Mouse (Mus musculus) spleen, postnatal 4 days (tissue): Measurements from ENCODE around the gene Fgf12.

Experiments
- DNase-seq, 2 experiments: peaks; one replicate each; pipeline ENCODE4 v3.0.0; 2022; ENCODE audit warnings: low spot score in 2 of 2

Fgf12 gene

DNA sequence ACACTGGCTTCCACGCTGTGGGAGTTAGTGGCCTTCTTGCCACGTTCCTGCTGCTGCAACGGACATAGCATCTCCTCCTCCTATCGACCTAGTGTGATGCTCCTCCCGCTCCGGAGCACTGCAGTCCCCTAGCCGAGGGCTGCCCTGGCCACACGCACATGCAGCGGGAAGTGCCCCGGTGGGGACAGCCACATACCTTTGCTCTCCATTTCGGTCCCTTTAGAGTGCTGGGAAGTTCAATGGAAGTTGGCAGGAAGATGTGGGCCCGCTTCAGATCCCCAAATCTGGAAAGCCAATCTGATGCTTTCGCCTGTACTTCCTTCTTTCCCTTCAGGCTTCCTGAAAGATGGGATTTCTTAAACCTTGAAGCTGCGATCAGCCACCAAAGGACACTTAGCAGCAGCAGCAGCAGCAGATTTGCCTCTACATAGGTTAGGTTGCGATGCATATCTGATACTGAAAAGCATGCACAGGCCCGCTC is at the start of gene Fgf12:
Gene Fgf12, minus strand, starts transcription at position 431 of the 481 bp plus-strand sequence.
- no peak for DNase-seq

DNA sequence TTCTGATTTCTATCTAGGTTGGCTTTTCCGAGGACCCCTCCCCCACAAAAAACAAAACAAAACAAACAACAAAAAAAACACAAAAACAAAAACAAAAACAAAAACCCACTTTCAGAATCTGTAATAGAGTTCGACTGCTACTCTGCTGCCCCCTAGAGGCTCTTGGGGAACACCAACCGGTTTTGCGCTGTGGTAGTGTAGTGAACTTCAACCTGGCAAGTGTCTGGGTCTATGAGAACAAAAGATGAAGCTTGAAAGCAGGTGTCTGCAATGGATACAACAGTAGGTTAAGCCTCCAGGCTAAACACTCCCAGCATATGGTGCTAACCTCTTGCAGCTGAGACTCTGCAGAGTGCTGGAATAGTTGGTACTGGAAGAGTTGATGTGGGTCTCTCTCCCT is 40.2 kb upstream of the Fgf12 start:
- no peak for DNase-seq

DNA sequence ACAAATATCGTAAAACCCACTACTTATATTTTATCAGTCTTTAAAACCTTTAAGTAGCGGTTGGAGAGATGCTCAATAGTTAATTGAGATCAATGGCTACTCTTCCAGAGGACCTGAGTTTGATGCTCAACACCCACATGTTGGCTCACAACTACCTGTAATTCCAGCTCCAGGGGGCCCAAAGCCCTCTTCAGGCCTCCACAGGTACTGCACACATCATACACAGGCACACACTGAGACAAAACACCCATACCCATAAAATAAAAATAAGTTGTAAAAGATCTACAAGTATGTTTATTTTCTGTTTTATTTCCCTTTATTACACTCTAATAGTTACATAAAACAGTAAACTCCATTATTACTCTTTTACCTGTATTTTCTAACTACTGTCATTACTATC is 17.4 kb upstream of the Fgf12 start:
- DNase-seq = no peak

DNA sequence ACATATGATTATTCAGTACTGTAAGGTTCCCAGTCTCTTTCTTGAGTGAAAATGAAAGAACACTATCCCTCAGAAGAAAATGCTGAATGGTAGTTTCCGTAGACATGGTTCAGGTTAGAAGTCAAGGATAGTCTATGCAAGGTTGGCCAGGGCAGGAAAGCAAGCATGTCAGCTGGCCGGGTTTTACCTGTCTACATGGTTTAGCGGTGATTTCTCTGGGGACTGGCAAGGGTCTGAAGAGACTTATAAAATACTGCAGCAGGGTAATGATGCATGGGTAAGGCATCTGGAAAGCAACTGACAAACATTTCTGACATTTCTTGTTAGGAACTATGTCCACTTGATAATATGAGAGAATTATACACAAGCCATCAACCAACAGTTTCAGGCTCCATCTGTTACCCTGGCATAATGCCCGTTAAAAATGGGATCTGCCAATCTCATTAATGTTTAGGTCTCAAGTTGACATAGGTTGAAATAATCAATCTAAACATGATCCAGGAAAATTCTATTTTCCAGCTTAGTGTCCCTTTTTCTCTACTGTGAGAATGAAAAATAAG is 8.6 kb upstream of the Fgf12 start:
- no peak for DNase-seq

DNA sequence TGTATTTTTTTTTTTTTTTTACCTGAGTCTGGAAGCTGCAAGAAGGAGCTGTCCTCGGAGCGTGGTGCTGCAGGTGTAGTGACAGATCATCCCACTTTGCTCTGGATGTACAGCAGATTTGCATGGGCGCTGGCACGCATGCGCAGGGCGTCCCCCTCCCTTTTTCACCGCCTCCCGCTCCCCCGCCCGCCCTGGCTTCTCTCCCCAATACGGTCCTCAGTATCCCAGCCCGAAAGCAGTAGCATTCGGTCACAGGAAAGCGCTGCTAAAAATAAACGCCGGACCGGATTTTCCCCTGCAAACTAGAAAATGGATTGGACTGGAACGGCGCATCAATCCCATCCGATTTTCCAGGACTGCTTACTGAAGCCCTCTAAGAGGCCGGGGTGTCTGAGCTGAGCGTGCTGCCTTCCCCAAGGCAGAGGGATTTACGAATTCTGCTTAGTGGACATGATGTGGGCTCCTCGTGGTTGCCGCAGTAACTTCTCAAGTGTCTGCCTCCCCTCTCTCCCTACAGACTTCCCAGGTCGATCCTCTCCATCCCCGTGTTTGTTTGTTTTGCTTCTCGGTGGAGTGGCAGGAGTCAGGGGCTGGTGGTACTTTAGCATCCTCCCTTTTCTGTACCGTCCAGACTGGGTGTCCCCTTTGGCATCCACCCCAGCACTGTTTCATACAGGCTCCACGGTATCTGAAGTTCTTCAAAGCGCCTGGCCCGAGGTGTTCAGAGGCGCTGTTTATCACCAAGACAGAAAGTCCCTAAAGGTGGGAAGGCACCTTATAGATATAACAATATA is 453 bp upstream of the Fgf12 start:
- DNase-seq = no peak

DNA sequence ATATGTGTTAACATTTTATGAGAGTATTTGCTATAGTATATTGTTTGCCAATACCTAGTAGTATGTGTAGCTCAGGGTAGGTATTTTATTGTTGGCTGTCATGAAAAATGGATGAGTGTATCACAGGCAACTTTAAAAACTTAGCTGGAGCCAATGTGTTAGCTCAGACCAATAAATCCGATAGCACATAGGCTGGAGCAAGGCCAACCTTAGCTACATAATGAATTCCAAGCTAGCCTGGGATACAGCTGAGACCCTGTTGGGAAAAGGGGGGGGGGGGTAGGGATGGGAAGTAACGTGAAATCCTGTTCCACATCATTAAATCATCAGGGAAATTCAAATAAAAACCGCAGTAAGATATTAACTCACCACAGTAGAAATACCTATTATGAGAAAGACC is 18.4 kb downstream of the Fgf12 start:
- DNase-seq = no peak

DNA sequence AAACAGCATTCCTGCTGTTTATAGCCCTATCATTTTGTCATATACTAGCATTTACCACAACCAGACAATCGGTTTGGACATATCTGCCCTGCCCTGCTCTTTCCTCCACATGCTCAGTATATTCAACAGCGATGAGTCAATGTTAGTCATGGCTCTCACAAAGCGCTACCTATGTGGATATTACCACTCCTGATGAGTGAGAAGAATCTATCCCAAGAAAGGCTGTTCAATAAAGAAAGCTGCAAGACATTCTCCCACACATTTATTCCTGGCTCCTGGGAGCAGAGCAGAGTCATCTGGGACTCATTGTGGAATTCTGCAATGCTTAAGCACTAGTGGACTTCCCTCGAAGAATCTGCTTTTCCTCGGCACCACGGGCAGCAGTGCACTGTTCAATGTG is 26.1 kb downstream of the Fgf12 start:
- DNase-seq = no peak

DNA sequence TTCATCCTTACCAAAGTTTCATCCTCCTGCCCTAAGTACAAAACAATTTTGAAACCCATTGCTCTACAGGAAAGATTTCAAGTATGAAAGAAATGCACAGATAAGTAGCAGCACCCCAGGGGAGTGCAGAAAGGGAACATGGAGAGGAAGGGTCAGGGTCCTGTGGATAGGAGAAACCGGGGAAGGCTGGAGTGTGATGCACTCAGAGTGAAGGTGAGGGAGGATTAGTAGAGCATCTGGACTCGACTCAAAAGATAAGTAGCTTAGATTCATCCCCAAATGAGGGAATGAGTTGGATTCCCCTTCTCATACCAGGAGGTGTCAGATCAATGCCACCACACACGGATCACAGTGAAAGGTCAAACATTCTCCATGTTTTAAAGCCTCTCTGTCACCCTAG is 46.2 kb downstream of the Fgf12 start:
- DNase-seq = no peak

DNA sequence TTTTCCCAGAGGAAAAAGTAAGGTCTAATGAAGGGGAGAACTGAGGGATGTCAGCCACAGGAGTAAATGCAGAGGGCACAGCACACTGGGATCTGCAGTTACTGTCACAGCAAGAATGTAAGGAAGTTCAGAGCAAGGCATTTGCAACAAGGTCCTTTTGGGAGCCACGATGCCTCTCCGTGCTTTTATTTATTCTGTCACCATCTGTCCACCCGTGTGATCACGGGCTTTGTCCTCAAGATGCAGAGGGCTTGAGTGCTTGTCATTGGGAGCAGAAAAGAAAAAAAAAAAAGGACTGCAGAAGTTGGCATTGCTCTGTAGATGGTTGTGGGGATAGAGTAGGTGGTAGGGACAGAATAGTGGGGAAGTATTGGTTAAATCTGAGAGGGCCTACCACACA is 52.5 kb downstream of the Fgf12 start:
- DNase-seq = no peak

DNA sequence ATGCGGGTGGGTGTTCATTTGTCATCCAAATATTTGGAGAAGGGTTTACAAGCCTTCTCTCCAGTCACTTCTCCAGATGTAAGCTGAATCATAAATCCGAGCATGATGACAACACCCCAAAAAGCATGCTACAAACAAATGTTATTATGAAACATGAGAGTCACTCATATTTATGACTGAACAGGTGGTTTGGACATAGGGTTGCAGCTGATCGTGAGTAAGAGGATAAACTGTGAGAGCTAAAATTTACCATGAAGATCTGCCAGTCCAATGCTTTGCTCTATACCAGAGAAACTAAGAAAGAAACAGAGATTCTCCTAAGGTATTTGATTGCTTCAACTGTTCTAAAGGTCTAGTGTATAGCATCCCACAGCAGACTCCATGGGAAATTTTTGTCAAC is 56.0 kb downstream of the Fgf12 start:
- DNase-seq = no peak

DNA sequence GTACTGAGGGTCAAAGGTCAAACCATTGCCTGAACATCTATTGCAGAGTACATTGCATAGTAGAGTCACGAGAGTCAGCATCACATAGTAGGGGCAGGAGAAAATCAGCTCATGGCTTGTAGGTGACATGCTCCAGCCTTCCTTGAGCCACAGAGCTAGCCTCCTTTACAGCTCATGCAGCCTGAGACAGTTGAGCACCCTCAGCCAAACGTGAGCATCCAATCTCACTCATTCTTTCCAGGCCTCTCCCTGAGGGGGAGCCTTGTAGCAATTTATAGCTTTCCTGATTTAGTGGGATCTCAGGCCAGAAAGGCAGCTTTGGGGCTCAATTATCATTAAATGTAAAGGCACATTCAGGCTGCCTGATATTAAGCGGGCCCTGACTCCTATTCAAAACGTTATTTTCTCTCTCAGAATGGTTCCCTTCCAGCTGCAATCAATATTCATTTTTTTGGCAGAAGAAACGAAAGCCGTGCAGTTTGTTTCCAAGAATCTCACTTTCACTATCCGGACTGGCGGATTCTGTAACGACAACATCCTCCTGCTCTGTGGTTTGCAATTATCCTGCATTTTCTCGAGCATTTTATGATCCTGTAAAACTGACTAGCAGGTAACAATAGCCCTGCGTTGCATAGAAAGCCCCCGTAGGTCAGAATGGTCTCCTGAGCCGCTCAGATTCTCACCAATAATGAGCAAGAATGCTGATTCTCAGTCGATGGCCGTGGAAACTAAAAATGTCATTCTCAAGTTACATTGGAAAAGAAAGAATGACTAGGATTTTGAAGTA is 58.6 kb downstream of the Fgf12 start:
- no peak for DNase-seq

DNA sequence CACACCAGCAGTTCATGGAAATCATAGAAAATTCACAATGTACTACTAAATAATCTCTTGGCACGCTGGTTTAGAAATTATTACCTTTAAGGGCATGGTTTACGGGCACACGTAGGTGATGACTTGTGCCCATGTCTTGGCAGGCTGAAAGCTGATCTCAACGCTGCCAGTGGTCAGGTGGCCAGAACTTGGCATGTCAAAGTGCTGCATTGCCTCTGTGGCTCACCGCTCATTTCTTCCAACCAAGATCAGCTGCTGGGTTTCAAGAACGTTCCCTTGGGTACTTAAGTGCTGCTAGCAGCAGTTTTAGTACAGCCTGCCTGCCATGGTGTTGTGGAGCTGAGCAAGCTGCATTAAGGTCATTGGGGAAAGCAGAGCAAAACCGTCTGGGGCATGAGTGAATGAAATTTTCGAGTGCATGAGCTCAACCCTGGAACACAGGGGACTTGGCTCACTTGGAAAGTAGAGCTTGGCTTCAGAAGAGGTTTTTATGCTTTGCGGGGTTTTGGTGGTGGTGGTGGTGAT is 63.9 kb downstream of the Fgf12 start:
- DNase-seq = no peak

DNA sequence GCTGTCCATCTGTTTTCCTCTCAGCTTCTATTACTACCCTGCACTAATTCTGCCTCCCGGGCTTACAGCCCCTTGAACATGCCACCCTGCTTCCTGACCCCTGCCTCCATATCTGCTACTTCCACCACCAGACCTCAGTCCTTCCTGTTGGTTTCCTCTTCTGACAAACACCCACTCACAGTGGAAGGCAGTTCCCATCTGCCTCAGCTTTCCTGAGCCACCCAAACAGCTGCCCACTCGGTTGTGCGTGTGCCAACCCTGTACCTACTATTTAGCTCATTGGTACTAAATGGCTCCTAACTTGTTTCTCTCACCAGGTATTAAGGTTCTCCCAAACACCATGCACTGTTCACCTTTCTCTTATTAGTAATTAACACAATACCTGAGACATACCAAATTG is 71.2 kb downstream of the Fgf12 start:
- DNase-seq = no peak

DNA sequence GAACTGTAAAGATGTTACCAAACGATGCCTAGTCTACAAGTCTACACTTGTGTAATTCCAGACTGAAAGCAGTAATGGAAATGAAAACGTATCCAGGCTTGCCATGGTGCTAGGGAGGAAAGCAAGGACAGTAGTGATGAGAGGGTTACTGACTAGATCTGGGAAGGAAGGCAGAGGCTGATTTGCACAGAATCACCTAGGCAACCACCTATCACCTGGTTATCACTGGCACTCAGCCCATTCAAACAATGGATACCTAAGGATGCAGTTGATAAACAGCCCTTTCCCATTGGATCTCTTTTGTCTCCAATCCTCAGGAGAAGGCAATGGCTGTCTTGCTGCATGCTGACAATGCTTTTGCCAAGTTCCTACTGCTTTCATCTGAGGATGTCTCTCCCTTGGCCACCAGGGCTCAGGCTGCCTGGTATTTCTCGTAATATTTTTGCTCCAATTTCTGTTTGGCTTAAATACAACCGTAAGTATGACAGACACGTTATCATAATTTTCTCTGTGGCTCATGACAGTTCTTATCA is 84.0 kb downstream of the Fgf12 start:
- DNase-seq = no peak

DNA sequence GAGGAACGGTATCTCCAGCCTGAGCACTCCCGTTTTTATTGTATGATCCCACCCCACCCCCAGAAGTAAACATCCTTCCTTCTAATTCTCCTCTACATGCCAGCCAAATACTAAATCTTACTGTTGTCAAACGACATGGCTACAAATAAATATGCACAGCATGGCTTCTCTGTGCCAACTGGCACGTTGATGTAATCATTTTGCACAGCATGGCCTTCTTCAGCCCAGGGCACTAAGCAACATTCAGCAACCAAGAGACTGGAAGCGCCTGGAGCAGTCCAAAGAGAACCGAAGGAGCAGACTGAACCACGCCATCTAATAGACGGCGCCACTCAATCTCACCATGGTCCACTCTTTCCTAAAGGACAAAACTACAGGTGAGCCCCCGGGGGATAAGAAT is 100.2 kb downstream of the Fgf12 start:
- no peak for DNase-seq

DNA sequence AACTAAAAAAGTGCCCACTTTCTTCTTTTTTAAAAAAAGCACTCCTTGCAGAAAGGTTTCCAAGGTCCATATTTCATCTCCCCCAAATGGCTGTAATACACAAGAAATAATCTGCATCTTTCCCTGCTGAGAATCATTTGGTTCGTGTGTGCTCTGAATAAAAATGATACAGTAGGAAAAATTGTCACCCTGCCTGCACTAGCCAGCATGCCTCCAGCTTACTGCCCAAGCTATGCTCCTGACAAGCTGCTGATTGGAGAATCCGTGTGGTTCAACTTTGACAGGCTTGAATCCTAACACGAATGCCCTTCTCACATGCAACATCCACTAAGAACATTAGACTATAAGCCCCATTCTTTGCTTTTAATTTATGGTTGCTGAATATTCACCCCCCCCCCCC is 102.3 kb downstream of the Fgf12 start:
- no peak for DNase-seq

DNA sequence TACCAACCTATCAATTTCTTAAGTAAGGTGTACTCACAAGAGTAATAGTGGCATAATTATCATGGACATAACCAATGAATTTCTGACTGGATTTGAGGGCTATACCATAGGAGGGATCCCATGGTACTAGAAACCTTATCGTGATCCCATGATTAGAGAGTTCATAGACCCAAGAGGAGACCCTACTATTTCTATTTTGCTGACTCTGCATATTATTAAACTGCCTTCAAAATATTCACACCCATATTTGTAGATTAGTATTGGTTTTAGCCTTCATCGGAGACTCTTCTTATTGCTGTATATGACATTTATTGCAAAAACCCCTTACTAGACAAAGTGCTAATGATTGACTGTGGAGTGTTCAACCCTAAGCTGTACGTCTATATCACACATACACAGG is 107.8 kb downstream of the Fgf12 start:
- no peak for DNase-seq

DNA sequence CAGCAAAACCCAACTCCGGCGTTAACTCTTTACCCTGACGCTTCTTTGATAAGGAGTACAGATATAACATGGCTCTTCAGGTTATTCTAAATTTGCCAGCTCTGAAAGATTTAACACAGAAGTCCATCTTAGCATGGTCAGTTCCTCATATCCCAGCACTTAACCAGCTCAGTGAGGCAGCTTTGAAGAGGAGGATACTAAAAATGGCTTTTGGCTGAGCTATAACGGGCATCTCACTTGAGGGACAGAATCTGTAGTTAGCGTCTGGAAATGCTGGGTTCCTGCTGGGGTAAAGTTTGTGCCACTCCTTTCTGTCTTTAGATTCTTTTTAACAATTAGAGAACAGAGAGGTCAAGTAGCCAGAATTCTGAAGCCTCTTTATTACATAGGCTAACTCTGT is 121.1 kb downstream of the Fgf12 start:
- DNase-seq = no peak

DNA sequence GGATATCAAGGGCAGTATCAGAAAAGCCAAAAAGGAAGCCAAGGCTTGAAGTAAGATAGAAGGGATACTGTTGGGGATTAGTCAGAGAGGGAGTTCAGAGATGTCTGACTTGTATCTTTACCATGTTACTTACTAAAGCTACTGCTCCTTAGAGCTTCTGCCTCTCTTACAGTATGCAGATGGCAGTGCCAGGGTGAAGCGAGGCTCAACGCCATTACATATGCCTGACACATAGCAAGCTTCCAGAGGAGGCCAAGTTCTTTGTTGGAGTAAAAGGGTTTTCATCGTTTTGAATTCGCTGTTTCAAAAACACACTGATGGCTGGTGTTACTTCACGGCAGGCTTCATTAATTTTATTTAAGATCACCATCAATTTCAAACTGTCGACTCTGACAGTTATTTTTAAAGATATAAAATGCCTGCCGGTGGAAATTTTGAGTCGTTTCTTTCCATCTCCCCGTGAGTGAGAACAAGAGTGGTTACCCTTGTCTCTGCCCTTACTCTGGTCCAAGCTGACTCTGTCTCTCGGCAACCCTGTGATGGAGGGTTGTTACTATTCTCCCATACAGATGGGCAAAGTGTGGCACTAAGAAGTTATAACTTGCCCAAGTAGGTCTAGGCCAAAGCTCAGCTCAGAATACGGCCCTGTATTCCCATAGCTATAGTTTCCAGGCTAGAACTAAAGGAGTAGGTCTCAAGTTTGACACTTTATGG is 121.9 kb downstream of the Fgf12 start:
- DNase-seq = no peak

DNA sequence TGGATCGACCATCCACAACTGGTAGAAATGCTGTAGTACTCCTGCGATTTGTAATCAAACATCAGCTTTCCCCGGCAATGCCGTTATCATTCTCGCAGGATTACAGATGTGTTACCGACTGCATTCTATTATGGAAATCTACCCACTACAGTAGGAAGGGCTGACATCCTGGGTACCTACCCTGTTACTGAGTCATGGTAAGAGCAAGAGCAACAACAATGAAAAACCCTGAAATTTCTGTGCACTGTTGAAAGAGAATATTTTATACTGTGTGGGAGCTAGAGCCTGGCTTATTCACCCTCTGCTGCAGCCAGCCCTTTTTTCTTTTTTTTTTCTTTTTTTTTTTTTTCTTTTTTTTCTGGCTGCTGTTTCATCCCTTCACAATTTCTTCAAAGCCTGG is 126.6 kb downstream of the Fgf12 start:
- DNase-seq = no peak

DNA sequence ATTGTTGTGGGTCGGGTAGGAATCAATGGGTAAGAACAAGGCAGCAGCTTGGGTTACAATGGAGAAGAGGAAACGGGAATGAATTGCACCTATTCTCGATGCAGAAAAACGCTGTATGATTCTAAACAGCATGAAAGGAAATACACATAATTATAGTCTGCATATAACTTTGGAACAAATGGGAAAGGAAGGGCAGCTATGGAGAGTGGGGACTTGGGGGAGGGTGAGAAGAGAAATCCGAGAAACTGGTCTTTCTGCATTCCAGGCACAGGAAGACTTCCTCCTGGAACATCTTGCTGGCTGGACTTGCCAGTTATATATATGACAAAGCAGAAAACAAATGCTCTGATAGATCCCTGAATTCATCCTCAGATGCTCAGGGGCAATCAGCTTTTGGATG is 127.2 kb downstream of the Fgf12 start:
- DNase-seq = no peak

DNA sequence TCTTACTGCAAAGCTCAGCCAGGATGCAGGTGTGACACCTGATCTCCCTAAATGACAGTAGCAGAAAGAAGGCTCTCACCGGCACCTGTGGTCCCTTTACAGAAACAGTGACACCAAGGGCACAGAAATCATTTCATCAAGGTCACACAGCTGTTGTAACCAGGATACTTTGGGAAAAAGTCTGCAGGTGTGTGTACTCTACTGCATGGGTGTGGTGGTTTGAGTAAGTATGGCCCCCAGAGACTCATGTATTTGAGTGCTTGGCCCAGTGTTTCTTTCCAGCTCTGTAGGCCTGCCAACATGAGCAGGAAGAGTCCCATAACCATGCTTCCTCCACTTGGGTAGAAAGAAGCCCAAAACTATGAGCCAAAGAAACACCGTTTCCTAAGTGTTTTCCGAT is 138.5 kb downstream of the Fgf12 start:
- no peak for DNase-seq
